Mouse (Mus musculus) liver (tissue): ENCODE results near the gene Kif2b.

Experiments
- DNase-seq: peaks from one replicate; pipeline ENCODE4 v3.0.0-alpha.2; 2020; ENCODE audit warnings: mixed read lengths

The Kif2b gene

GRCm38 (mm10) chr11:91577317-91577716 is at the start of gene Kif2b:
TSS of gene Kif2b (minus strand) at chr11:91577558.
- DNase-seq, result no peak

- no peak for DNase-seq
Measured at GRCm38 (mm10) chr11:91593088-91593487, 15.7 kb upstream of the Kif2b start.

GRCm38 (mm10) chr11:91576856-91577255 is 502 bp downstream of the Kif2b start:
- no peak for DNase-seq

GRCm38 (mm10) chr11:91575406-91575805 is 2.0 kb downstream of the Kif2b start:
- DNase-seq, result no peak

GRCm38 (mm10) chr11:91574477-91574876 is 2.9 kb downstream of the Kif2b start:
- DNase-seq, result no peak

GRCm38 (mm10) chr11:91530737-91531136 is 46.6 kb downstream of the Kif2b start:
- no peak for DNase-seq
